Mouse (Mus musculus) hindbrain, embryonic 11.5 days (tissue): Measurements from ENCODE around the gene Chaf1a. TPM values are rescaled to one million over a fixed set of nuclear protein-coding genes. Genes with fewer than 3 reads are reported as not detected.

ENCODE experiments used
- ATAC-seq: fragments of 200-750 bp; cut with Nextera tagmentation; 2 replicates; pipeline ENCODE4 v1.8.0; 2017; ENCODE audit warnings: mild to moderate bottlenecking, moderate TSS enrichment, moderate library complexity; ENCODE audit not compliant: low FRiP score
- DNase-seq: peaks from one replicate; pipeline ENCODE4 v3.0.0-alpha.2; 2015; ENCODE audit warnings: low spot score
- H3K27ac ChIP-seq: fragments of 300-500 bp; sonication (generic); 2 replicates; pipeline ENCODE4 v1.5.1; 2014; ENCODE audit warnings: mild to moderate bottlenecking, low read depth, low read length
- H3K27me3 ChIP-seq: fragments of 300-500 bp; sonication (generic); 2 replicates; pipeline ENCODE4 v1.6.1; 2014; ENCODE audit warnings: mild to moderate bottlenecking, low read length, moderate library complexity, mixed read lengths; ENCODE audit not compliant: control insufficient read depth, insufficient read depth
- H3K36me3 ChIP-seq: fragments of 300-500 bp; sonication (generic); 2 replicates; pipeline ENCODE4 v1.6.1; 2014; ENCODE audit warnings: mild to moderate bottlenecking, low read length, moderate library complexity, mixed read lengths; ENCODE audit not compliant: control insufficient read depth, insufficient read depth
- H3K4me1 ChIP-seq: fragments of 300-500 bp; sonication (generic); replicated peaks from 2 replicates; pipeline ENCODE4 v1.6.1; 2014; ENCODE audit warnings: low read length, mixed read lengths; ENCODE audit not compliant: control insufficient read depth, insufficient read depth
- H3K4me2 ChIP-seq: fragments of 300-500 bp; sonication (generic); replicated peaks from 2 replicates; pipeline ENCODE4 v1.6.1; 2014; ENCODE audit warnings: mild to moderate bottlenecking, low read depth, low read length
- H3K4me3 ChIP-seq: fragments of 300-500 bp; sonication (generic); 2 replicates; pipeline ENCODE4 v1.5.1; 2014; ENCODE audit warnings: low read depth, low read length
- H3K9ac ChIP-seq: fragments of 300-500 bp; sonication (generic); 2 replicates; pipeline ENCODE4 v1.6.1; 2014; ENCODE audit warnings: low read depth, low read length
- H3K9me3 ChIP-seq: fragments of 300-500 bp; sonication (generic); 2 replicates; pipeline ENCODE4 v1.6.1; 2016; ENCODE audit warnings: low read length; ENCODE audit not compliant: control insufficient read depth
- WGBS: fragments of 180-500 bp; shearing (Covaris S2); extraction: QIAGEN DNeasy Blood & Tissue Kit; methylation state at CpG from one replicate; pipeline ENCODE4 v1.1.7; 2014; 5-methylcytosine and 5-hydroxymethylcytosine counted together
- polyA plus RNA-seq: library from polyadenylated mRNA; unstranded; fragments of >200 nt; fragmentation: Nextera tagmentation; extraction: Ambion mirVana; gene quantifications from 2 replicates; pipeline ENCODE4 v1.2.1, GENCODE M21; 2014

Chaf1a gene
- 16.1 and 18.9 TPM in 2 replicates for polyA plus RNA-seq

DNA sequence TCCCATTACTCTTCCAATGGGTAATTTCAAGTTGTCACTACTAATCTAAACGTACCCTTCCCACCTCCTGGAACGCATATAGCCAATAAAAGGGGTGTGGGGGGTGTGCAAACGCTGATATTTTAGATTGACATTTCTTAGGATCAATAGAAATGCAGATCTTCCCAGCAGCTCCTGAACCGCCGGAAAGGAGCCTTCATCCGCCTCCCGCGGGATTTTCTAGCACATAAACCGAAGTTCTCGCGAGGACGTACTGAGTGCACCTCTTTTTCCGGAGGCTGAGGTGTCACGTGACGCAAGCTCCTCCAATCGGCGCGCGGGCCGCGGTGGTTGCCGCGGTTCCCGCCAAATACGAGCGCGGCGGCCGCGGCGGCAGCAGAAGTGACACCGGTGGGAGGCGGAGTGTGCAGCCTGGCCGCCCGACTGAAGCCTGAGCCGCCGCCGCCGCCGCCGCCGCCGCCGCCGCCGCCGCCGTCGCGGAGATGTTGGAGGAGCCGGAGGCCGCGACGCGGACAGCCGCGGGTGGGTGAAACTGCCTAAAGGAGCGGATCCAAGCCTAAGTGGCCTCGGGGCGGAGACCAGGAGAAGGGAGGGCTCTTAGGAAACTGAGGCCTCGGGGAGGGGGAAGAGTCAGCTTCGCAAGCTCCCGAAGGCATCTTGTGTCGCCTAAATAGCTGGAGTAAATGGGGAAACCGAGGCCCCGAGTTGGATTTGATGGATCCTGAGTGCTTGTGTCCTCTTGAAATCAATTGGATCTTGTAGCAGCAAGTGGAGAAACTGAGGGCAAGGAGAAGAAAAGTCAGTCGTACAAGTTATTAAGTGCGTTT lies at the start of gene Chaf1a:
Chaf1a (plus strand) TSS at position 410 of the 827 bp plus-strand sequence.
- H3K9ac ChIP-seq = peak within 1 kb of the TSS; percentile 82
- peak; percentile 98 for DNase-seq
- 0 out of 2 replicates have a peak within 1 kb of the TSS, but pooled peaks have one; percentile 30 for H3K27ac ChIP-seq
- no peaks in the 10 kb centered on the region for H3K9me3 ChIP-seq
- no peaks in the 10 kb centered on the region for H3K27me3 ChIP-seq
- WGBS = under 1% methylated on average over 68 of the region's 68 CpGs
- H3K4me1 ChIP-seq = peaks cover 4% of the 10 kb centered on the region
- peak within 1 kb of the TSS; percentile 83 for H3K4me3 ChIP-seq
- peak; percentile 81 for ATAC-seq
- H3K4me2 ChIP-seq = peak within 1 kb of the TSS; percentile 87
- no peaks in the 10 kb centered on the region for H3K36me3 ChIP-seq

DNA sequence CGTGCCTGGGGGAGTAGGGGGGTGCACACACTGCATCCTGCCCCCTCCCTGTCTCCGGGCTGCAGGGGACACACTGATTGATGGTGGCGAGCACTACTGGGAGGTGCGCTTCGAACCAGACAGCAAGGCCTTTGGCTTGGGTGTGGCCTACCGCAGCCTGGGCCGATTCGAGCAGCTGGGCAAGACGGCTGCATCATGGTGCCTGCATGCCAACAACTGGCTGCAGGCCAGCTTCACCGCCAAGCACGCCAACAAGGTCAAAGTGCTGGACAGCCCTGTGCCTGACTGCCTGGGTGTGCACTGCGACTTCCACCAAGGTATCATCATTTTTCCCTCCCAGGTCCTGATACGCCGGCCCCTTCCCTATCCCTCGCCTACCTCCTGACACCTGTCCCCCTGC lies 44.2 kb upstream of the Chaf1a start:
- Histone ChIP-seq H3K27ac (no peak overlapping the region), H3K4me3 (no peak overlapping the region), H3K36me3 (no peaks in the 10 kb centered on the region), H3K9ac (no peak overlapping the region), H3K27me3 (0 out of 2 replicates have a peak, but pooled peaks cover under 1% of the 10 kb centered on the region), H3K9me3 (no peaks in the 10 kb centered on the region), H3K4me2 (no peak overlapping the region), H3K4me1 (no peaks in the 10 kb centered on the region)
- 82% methylated on average over 15 of the region's 15 CpGs for WGBS
- DNase-seq = no peak
- ATAC-seq = no peak

DNA sequence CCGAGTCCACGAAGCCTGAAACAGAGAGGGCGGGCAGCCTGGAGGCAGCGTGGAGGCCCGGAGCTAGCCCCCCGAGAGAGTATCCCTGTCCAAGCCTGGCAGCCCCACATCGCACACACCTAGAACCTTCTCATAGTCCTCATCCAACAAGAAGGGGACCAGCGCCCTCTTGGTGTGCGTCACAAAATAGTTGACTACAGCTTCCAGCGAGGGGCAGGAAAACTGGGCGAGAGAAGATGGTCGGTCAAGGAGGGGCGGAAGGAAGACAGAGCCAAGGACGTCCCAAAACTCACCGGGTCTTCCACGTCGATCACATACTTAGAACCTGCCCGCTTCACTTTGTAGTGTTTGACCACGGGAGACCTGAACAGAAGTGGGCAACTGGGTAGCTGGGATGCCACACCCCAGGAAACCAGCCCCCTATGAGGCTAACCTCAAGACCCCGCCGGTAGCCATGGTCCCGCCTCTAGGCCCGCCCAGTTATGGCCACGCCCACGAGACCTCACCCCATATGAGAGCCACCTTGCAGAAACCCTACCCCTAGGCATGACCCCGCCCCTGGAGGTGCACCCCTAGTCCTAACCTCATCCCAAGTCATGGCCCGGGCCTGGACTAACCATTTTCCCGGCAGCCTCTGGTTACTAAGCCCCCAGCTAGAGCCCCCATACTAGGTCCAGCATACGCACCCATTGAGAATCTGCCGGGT lies 40.3 kb upstream of the Chaf1a start:
- Histone ChIP-seq H3K4me1 (no peaks in the 10 kb centered on the region), H3K27me3 (0 out of 2 replicates have a peak, but pooled peaks cover 2% of the 10 kb centered on the region), H3K4me3 (no peak overlapping the region; the same call in 1 of the 2 replicates), H3K9ac (no peak overlapping the region), H3K9me3 (no peaks in the 10 kb centered on the region), H3K4me2 (no peak overlapping the region; the same call in 1 of the 2 replicates), H3K27ac (no peak overlapping the region), H3K36me3 (no peaks in the 10 kb centered on the region)
- DNase-seq (no peak), ATAC-seq (peak; percentile 31)
- 6% methylated on average over 30 of the region's 30 CpGs for WGBS

DNA sequence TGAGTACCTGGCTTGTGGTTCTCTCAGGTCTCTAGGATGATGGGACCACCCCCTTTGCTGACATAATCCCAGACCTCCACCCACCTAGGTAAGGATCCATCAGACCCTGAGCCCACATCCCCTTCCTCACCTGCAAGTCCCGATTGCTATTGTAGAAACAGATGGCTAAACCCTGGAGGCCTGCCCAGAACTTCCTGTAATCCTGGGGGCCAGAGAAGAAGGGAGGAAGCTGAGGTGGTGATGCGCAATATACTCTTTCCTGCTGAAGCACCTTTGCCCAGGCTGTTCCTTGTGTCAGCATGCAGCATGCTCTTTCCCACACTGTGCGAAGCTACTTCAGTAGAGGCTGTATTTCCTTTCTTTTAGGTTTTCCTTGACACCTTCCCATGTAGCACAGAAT lies 37.2 kb upstream of the Chaf1a start:
- no peaks in the 10 kb centered on the region for H3K4me1 ChIP-seq
- H3K36me3 ChIP-seq = no peaks in the 10 kb centered on the region
- ATAC-seq = no peak
- no peaks in the 10 kb centered on the region for H3K9me3 ChIP-seq
- 0 out of 2 replicates have a peak, but pooled peaks cover 2% of the 10 kb centered on the region for H3K27me3 ChIP-seq
- no peak for DNase-seq
- H3K9ac ChIP-seq = no peak overlapping the region
- H3K27ac ChIP-seq = no peak overlapping the region
- 87% methylated on average over 3 of the region's 3 CpGs for WGBS
- H3K4me2 ChIP-seq = no peak overlapping the region
- H3K4me3 ChIP-seq = no peak overlapping the region

DNA sequence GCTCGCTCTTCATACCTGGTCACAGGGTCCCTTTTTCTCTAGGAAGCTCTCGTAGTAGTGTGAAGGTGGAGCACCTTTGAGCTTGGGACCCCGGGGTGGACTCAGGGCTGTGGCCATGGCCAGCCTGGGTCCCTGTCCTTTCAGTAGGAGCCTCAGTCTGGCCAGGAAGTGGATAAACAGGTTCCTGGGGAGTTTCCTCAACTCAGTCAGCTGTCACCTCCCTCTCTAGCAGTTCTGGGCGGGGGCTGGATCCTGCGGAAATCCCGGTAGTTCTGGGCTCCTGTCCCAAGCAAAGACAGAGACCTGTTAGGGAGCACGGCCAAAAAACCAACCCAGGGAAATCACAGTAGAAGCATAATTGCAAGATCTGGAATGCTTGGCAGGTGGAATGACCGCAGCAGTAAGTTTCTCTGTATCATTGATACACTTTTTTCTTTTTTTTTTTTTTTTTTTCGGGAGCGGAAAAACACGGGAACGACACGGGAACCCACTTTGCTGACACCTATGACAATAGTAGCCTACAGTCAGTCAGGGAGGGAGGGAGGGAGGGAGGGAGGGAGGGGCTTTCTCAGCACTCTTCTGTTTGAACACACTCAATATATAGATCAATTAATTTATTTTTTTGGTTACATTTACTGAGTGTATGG lies 34.7 kb upstream of the Chaf1a start, which contains the start of the genes Stap2 and Mpnd:
Stap2 (minus strand) TSS at position 170 of the 647 bp plus-strand sequence.
Mpnd (plus strand) TSS at position 297 of the 647 bp plus-strand sequence.
- ATAC-seq (no peak), DNase-seq (peak; percentile 87)
- H3K27me3 ChIP-seq = 0 out of 2 replicates have a peak, but pooled peaks cover 2% of the 10 kb centered on the region
- H3K4me3 ChIP-seq = no peak within 1 kb of the TSS
- H3K4me1 ChIP-seq = peaks cover 6% of the 10 kb centered on the region; the same call in 1 of the 2 replicates
- H3K4me2 ChIP-seq = no peak within 1 kb of the TSS
- H3K9me3 ChIP-seq = no peaks in the 10 kb centered on the region
- 53% methylated on average over 13 of the region's 13 CpGs for WGBS
- H3K27ac ChIP-seq = no peak within 1 kb of the TSS
- no peaks in the 10 kb centered on the region for H3K36me3 ChIP-seq
- no peak within 1 kb of the TSS for H3K9ac ChIP-seq

DNA sequence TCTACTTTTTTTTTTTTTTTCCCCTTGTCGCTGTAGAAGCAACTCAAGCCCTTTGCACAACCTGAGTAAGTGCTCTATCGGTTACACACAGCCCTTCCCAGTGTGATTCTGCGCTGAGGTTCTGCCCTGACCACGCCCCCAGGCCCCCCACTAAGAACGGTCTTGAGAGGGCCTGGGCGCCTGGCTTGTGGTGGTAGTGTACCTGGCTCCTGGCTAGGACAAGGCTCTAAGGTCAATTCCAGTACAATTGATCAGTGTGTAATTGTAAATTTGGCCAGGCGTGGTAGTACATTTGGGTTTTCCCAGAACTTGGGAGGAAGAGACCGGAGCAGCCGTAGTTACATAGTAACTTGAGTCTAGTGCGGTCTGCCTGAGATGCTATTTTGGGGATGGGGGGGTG lies 33.3 kb upstream of the Chaf1a start:
- WGBS = 46% methylated on average over 10 of the region's 10 CpGs
- no peaks in the 10 kb centered on the region for H3K36me3 ChIP-seq
- no peaks in the 10 kb centered on the region for H3K27me3 ChIP-seq
- no peak overlapping the region for H3K9ac ChIP-seq
- H3K4me1 ChIP-seq = peaks cover 8% of the 10 kb centered on the region; the same call in 1 of the 2 replicates
- H3K9me3 ChIP-seq = no peaks in the 10 kb centered on the region
- ATAC-seq (no peak), DNase-seq (no peak)
- no peak overlapping the region for H3K4me3 ChIP-seq
- H3K27ac ChIP-seq = no peak overlapping the region
- H3K4me2 ChIP-seq = no peak overlapping the region

DNA sequence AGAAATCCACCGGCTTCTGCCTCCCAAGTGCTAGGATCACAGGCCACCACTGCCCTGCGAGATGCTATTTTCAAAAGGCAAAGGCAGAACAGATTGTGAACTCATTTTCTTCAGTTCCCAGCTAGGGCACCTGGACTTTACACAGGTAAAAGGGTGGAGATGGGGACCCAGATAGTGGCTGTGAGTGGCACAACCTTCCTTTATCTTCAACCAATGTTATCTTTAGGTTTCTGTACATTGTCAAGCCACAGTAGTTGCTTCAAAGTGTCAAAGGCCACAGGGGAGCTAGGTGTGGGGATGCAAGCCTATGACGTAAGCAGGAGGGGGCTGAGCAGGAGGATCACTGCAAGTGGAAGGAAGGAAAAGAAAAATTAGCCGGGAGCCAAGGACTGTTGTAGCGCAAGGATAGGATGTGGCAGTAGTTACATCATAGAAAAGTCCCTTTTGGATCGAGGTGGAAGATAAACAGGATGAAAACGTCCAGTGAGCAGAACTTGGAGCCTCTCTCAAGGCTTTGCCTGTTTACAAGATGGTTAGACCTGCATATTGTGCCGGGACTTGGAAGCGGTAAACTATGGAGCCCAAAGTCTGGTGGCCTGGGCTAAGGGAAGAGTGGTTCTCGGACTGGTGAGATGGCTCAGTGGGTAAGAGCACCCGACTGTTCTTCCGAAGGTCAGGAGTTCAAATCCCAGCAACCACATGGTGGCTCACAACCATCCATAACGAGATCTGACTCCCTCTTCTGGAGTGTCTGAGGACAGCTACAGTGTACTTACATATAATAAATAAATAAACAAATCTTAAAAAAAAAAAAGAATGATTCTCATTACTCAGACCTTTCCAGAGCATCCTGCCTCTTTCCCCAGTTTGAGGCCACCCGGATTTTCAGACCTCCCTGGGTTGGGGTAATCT lies 32.5 kb upstream of the Chaf1a start:
- Histone ChIP-seq H3K9me3 (no peaks in the 10 kb centered on the region), H3K4me2 (peak overlapping the region; percentile 94), H3K27ac (peak overlapping the region; percentile 97), H3K4me3 (peak overlapping the region; percentile 77), H3K36me3 (no peaks in the 10 kb centered on the region), H3K9ac (peak overlapping the region; percentile 3; the same call in 1 of the 2 replicates), H3K27me3 (no peaks in the 10 kb centered on the region), H3K4me1 (peaks cover 8% of the 10 kb centered on the region; the same call in 1 of the 2 replicates)
- ATAC-seq (peak; percentile 23; the same call in 1 of the 2 replicates), DNase-seq (peak; percentile 53)
- 35% methylated on average over 13 of the region's 14 CpGs for WGBS
